Mouse (Mus musculus): ENCODE data around the gene Afap1.

Afap1 gene

DNA sequence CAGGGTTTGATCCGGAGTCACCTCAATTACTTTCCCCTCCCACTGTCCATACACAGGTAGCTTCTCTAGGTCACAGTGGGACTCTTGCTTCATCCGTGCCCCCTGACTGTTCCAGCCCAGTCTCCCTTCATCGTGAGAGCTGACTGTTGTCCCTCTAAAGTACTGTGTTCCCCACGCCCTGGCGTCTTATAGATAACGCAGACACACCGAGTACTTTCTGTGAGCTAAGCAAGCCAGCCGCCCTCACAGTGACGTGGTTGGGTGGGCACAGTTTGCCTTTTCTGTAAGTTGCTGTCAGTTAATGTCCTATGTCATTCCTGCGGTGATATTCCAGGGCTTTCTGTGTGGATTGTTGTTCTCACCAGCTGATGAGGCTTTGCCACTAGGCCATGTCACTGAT is 39.9 kb downstream of the Afap1 start:
- DNase-seq (ENCODE audit: low spot score): no peak

DNA sequence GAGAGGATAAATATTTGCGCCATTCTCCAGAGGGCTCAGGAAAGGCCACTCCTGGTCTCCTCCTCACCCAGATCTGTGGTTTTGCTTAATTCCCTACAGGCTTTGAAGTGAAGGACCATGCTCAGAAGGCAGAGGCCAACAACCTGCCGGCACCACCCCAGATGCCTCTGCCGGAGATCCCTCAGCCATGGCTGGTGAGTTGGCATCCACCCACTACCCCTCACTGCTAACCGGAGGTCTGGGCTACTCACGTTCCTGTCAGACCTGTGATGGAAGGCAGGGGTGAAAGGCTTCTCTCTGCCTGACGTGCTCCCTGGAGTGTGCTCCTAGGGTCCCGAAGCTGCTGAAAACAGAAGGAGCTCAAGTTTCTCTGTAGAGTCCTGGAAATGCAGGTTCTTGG is 42.8 kb downstream of the Afap1 start:
- DNase-seq (ENCODE audit: low spot score): no peak

DNA sequence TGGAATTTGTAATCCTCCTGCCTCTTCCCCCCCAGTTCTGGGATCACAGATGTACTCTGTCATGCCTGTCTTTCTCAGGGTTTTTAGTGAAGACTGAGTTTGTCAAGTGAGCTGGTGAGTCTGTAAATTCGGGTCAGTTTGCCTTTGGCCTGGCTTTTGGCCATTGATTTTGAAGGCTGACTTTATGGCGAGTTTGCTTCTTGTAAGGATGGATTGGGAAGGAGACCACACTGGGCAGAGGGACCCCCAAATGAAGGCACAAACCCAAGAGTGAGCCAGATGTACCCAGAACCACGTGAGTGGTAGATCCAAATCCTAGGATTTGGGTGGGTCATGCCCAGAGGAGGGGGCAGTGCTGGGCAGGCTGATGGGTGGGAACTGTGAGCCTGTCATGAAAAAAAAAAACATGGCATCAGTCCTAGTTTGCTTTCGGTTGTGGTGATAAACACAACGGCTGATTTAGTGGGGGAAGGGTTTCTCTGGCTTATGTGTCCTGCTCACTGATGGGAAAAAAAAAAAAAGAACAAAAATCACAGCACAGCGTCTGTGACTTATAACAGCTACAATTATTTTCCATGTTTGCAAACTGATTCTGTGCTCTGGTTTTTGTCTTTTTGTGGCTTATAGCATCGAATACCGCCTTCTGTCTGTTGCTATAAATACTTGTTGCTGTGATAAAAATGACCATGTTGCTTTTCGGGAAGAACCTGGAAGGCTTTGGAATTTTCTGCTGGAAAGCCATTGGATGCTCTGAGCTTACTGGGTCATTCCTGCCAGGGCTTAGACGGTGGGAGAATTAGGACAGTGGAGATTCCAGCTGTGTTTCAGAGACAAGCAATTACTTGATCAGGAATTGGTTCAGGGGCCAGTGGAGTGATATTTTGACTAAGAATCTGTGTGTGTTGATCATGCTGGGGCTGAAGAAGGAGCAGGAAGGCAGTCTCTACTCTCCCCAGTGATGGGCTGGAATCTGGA is 45.4 kb downstream of the Afap1 start:
- no peak for DNase-seq (ENCODE audit: low spot score)

DNA sequence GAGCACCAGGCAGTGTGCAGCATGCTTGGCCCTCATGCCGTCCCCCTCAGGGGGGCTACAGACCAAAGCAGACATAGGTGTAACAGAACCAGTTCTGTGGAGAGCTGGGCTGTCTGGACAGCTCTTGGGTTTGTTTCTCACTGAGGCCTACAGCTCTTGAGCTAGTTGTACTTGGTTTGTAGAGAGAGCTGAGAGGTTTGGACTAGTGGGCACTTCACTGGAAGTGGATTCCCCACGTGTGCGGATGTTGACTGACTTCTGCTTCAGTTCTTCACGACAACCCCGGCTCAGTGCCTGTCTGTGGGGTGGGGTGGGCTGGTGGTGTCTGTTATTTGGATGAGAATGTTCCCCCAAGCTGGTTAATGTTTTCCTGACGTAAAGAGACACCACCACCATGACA is 46.8 kb downstream of the Afap1 start:
- DNase-seq (ENCODE audit: low spot score): no peak

DNA sequence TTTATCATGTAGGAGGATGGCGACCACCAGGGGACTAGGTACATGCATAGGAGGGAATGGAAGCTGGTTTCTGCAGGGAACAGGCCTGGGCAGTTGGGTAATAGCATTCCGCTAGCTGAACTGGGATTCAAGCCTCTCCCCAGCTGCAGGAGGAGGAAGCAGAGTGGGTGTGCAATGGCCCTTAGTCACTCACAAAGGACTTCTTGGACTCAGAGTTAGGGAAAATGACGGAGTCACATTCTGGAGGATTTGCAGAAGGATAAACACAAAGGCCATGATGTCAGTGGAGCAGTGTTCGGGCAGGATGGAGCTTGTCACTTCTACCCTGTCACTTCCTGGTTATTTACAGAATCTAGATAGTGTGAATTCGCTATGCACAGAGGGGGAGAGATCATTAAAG is 50.4 kb downstream of the Afap1 start:
- no peak for DNase-seq (ENCODE audit: low spot score)

DNA sequence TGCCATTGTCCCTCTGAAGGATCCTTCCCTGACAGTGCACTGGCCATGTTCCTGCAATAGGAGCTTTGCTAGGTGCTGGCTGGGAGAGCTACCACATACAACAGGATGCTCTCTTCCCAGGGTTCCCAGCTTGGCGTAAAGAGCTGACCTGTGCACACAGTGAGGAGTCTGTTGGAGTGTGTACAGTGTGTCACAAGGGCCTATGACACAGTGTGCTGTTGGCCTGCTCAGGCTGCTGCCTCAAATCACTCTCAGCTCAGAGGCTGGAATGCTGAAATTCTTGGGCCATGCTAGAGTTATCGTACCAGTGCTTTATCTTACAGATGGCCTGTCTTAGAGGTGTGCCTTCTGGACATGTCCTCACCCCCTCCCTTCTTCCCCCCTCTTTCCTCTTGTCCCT is 53.7 kb downstream of the Afap1 start:
- DNase-seq (ENCODE audit: low spot score): no peak

DNA sequence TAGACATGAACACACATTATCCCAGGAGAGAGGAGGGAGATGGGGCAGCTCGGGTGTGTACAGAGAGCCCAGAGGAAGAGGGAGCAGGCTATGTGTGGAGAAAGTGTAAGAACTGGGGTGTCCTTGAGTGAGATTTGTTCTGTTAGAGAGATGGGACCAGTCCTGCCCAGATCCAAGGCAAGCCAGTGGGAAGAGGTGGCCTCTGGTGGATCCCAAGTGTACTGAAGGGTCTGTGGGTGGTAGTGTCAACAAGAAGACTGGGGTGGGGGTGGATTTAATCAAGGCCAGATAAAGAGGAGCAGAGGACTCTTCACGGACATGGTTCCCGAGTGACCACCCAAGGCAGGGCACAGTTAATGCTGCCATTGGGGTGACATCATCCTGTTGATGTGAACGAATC is 54.3 kb downstream of the Afap1 start:
- DNase-seq (ENCODE audit: low spot score): no peak

DNA sequence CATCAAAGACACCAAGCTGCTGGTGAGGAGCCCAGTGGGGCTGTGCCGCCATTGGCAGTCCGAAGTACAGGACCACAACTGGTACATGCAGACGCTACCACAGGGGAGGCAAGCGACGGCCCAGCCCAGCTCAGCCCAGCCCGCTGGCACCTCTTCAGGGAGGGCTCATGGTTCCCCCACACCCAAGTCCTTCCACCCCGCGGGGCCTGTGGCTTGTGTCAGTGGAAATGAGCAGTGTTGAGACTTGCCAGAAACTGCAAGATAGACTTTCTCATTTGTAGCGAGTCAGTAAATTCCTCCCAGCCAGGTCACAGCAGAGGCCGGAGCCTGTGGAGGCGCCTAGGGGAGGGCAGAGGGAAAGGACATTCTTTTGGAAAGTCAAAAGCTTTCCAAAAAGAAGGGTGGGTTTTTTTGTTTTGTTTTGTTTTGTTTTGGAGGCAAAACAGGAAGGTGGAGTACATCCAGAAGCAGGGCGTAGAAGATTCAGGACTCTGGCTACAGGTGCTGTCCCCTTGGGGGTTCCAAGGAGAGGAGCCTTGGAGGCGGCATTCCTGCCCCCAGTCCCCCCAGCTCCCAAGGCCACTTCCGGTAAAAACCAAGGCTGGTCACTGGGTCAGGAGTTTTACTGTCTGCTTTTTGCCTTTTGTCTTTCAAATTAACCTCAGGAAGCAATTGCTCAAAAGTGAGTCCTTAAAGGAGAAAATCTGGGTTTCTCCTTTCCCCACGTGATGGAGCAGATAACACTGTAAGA is 55.3 kb downstream of the Afap1 start:
- DNase-seq (ENCODE audit: low spot score): no peak

DNA sequence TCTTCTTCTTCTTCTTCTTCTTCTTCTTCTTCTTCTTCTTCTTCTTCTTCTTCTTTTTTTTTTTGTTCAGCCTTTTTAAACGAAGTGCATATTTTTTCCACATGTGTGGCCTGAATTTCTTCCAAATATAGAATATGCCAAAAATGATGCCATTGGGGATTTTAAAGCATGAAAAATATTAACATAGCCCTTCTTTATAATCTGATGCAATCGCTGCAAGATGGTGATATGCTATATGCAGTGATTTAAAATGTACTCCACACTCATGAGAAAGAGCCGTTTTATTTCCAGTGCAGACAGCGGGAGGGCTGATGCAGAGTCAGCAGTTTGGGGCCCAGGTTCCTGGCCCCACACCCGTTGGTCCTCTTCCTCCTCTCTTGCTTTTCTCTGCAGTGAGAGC is 55.9 kb downstream of the Afap1 start:
- no peak for DNase-seq (ENCODE audit: low spot score)

DNA sequence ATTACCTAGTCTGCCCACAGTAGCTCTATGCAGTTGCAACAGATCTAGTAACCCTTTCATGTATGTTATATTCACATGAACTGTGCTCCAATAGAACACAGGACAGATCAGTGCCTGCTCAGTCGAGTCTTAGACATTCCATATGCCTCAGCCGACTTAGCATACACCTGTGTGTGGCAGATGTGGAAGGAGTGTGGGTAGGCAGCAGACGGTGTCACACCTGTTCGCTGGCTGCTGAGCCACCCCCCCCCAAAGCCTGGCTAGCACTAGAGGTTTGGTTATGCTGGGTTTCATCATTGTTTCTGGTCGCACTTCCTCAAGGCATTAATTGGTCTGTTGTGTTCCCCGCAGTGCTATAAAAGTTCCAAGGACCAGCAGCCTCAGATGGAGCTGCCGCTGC is 57.4 kb downstream of the Afap1 start:
- DNase-seq (ENCODE audit: low spot score): no peak

DNA sequence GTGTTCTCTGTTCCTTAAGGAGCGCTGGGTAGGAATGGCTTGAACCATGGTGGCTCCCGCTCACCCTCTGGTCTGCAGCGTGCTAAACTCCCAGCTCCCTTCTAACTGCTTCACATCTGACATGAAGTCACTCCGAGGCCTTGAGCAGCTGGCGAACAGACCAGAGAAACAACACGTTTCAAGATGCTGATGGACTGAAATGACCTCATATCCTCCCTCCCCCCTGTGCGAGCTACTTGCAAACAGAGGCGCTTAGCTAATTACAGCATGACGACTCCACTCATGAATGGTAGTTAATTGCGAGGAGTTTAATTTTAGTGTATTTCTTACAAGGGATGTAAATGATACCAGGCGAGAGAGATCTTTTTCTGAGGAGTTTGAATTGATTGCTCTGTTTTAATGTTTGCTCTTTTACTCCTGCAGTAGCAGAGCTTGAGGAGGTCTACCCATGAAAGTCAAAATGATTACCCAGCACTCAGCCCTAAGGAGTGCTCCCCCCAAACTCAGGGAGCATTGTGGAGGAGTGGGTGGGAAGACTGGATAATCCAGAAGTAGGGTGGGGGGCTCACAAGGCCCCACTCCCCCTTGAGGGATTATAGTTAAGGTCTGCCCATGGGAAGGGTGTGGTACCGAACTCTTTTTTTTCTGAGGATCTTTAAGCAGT is 61.1 kb downstream of the Afap1 start:
- no peak for DNase-seq (ENCODE audit: low spot score)

DNA sequence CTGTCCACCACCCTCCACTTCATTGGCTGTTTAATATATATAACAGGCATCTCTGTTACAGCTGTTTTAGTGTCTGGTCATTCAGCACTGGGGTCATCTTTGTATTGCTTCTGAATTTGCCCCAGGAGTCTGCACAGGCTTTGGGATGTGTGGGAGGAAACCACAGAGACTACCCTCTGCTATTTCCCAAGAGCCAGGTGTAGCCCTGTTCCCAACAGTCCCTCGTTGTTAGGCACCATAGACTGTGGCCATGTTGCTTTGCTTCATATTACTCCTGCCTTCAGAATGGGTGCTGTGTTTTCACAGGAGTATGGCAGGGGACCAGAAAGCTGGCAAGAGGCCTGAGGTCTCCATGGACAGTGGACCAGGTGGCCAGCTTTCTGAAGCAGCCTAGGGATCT is 63.1 kb downstream of the Afap1 start:
- no peak for DNase-seq (ENCODE audit: low spot score)

DNA sequence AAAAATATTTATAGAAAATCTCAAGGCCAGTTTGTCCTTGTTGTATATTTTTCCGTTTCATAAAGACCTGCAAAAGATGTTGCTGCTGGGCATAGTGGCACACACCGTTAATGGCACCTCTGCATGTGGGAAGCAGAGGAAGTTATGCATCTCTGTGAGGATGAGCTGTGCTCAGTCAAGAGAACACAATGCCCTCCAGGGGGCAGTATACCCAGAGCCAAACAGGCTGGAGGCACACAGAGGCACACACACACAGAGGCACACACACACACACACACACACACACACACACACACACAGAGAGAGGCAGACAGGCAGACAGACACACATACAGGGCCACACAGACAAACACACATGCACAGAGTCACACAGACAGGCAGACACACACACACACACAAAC is 65.6 kb downstream of the Afap1 start:
- no peak for DNase-seq (ENCODE audit: low spot score)

DNA sequence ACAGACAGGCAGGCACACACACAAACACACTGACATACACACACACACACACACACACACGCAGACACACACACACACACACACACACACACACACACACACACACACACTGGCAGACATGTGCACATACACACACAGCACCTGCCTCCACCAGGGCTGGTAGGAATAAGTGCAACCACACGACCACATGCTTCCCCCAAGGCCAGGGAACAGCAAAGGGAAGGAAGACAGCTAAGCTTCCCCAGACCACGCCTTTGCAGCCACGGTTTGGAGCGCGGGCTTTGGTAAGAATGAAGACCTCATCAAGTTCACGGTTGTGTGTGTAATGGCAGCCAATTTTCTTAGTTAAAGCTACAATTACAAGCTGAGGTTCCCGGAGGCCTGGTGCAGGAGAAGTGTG is 67.0 kb downstream of the Afap1 start:
- no peak for DNase-seq (ENCODE audit: low spot score)

DNA sequence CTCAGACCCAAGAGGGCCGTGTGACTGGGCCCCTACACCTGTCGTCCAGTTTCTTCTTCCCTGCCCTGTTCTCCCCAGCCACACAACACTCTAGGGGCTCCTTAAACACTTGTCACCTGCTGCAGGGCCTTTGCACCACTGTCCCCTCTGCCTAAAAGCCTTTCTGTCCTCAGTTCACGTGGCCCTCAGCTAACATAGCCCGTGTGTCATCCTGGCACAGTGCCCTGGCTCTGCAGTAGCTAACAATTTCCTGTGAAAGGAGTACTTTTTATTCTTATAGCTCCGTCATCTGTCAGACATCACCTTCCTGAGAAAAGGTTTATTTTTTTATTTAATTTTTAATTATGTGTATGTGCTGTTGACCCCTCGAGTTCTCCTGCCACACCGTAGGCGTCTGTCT is 68.2 kb downstream of the Afap1 start:
- DNase-seq (ENCODE audit: low spot score): no peak

DNA sequence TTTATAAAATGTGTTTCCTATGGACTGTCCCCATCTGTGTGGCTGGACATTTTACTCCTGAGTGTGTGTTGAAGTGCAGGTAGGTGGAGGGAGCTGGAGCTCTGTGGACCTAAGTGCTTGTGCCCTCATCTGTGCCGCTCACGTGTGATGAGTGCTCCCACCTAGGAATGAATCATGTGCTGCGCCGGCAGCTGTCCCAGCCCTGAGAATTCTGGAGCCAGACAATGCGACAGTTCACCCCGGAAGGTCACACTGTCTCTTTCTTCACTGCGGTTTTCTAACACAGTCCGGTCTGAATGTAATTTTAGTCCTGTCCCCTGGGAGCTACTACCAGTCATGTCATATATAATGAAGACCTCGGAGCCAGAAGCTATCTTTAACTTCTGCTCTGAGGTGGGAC is 70.5 kb downstream of the Afap1 start:
- DNase-seq (ENCODE audit: low spot score): no peak

DNA sequence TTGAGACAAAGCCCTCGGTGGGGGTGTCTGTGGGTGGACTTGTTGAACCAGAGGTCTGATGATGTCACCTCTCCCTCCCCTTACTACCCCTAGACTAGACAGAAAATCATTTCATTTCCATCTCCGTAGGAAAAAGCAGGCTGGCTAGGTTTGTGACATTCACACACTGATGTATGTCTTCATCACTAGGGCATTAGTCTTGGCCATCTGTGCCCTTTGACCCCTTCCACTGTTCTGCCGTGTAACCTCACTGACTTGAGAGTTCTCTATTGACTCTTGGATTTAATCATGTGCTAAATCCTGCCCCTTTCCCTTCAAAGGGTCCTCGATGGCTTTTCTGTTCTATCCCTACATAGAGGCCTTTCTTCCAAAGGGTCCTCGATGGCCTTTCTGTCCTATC is 71.9 kb downstream of the Afap1 start:
- DNase-seq (ENCODE audit: low spot score): no peak

DNA sequence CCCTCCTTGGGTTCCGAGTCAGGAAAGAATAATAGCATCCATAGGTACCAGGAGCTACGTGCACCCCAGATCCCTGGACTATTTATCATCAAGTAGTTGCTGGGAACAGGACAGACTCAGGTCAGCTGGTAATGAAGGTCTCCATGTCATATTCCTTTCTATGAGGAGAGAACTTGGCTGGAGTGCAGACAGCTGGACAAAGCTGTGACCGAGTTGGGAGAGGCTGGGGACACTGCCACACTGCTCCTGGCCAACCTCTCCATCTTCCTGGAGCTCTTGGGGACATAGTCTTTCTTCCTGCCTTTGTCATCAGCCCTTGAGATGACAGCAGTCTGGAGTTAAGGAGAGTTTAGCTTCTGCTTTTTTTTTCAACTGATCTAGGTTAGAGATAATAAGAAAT is 76.7 kb downstream of the Afap1 start:
- no peak for DNase-seq (ENCODE audit: low spot score)

DNA sequence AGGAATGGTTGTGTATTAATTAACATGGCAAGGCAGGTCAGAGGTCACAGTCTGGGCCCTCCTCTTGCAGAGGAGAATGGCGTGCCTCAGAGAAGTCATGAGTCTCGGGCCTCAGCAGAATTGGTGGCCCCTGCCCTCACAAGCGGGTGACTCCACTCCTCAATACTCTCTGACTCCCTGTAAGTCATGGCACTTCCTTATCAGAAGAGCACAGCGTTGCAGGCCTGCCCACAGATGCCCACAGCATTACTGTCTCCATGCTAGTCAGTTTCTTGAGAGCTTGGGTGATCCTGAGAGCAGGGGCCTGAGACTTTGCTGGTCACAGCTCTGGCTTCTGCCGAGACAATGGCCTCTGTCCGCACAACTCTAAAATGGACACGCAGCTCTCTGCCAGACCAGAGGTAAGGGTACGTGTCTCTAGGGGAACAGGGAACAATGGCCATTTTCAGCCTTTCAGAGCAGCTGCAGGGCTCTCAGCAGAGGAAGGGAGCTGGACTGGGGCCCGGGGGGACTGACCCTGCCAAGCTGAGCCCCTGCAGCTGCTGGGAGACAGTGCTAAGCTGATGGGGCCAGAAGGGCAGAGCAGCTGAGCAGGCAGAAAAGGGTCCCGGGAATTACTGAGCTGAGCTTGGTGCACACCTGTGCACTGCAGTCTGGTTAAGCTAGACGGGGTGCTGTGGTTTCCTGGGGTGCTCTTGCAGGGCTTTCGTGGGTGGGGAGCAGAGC is 77.4 kb downstream of the Afap1 start:
- no peak for DNase-seq (ENCODE audit: low spot score)

DNA sequence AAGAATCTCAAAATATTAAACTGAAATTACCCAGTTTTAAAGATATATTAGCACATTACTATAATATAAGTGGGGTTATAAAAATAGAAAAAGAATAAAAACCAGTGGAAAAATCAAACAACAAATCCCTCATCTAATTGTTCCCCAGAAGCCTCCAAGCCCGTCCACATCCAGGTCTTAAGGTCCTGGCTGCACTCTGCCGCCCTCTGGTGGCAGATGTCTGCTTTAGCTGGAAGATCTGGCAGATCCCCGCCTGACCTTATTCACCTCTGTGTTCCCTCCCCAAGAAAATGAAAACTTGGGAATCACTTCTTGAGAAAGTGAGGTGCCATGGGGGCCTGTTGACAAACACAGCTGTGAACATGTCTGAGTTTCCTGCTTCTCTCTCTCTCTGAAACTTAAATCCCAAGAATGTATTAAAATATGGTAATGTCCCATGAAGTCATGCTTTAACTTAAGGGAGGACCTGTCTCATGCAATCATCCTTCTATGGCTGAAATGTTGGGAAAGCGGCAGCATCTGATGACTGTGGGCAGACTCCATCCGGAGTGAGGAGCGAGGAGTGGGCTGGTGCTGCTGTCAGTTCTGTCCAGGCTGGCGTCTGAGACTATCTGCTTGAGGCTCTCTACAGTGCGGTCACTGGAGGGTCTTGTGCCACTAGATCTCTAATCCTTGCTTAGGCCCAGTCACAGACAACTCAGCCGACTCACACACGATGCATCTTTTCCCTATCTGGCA is 78.9 kb downstream of the Afap1 start:
- peak; percentile 63 for DNase-seq (ENCODE audit: low spot score)

DNA sequence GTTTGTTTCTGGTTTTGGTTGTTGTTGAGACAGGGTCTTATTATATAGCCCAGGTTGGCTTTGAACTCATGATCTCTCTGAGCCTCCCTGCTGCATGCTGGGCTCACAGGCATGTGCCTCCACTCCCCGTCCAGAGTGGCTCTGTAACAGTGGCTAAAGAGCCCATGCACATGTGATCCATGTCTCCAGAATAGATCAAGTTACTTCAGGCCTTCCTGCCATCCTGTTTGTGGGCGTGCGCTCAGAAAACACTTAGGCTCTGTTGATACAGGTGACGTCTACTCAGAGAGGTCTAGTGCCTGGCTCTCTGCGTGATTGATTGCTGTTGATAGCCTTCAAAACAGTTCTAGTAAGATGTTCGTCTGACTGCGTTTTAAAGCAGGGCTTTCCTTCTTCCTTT is 79.6 kb downstream of the Afap1 start:
- no peak for DNase-seq (ENCODE audit: low spot score)

DNA sequence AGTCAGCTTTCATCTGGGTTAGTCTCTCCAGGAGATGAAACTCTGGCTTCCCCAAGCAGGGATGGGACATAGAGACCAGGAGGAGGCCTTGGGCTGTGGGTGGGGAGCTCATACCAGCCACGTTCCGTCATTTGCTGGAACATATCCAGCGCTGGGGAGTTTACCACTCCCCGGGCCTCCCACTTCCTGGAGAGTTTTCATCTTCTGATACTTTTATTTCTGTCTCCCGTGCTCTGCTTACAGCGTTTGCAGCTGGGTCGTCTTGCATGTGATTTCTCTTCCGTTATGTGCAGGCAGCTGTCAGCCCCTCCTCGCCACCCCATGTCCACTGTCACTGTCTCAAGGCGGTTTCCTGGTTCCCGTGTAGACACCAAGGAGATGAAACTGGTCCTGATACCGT is 80.7 kb downstream of the Afap1 start:
- DNase-seq (ENCODE audit: low spot score): peak; percentile 87
